Mouse (Mus musculus) hindbrain, embryonic 16.5 days (tissue): ENCODE measurements around the gene Nufip2. TPM values are rescaled to one million over a fixed set of nuclear protein-coding genes. Genes with fewer than 3 reads are reported as not detected.

Experiments
- ATAC-seq: fragments of 200-750 bp; cut with Nextera tagmentation; 2 replicates; pipeline ENCODE4 v1.8.0; 2017; ENCODE audit warnings: moderate TSS enrichment, moderate library complexity
- H3K27ac ChIP-seq: fragments of 300-500 bp; sonication (generic); 2 replicates; pipeline ENCODE4 v1.5.1; 2014; ENCODE audit warnings: low read depth, mild to moderate bottlenecking, control low read depth, low read length, moderate library complexity
- H3K27me3 ChIP-seq: fragments of 300-500 bp; sonication (generic); replicated peaks from 2 replicates; pipeline ENCODE4 v1.6.1; 2014; ENCODE audit warnings: low read length; ENCODE audit not compliant: control insufficient read depth, insufficient read depth
- H3K36me3 ChIP-seq: fragments of 300-500 bp; sonication (generic); 2 replicates; pipeline ENCODE4 v1.6.1; 2014; ENCODE audit warnings: mild to moderate bottlenecking, low read length, moderate library complexity, mixed read lengths; ENCODE audit not compliant: control insufficient read depth, insufficient read depth
- H3K4me1 ChIP-seq: fragments of 300-500 bp; sonication (generic); 2 replicates; pipeline ENCODE4 v1.6.1; 2014; ENCODE audit warnings: low read depth, low read length; ENCODE audit not compliant: control insufficient read depth, insufficient read depth
- H3K4me2 ChIP-seq: fragments of 300-500 bp; sonication (generic); 2 replicates; pipeline ENCODE4 v1.6.1; 2014; ENCODE audit warnings: mild to moderate bottlenecking, low read length, control low read depth, moderate library complexity
- H3K4me3 ChIP-seq: fragments of 300-500 bp; sonication (generic); 2 replicates; pipeline ENCODE4 v1.5.1; 2014; ENCODE audit warnings: mild to moderate bottlenecking, low read length, control low read depth, moderate library complexity
- H3K9ac ChIP-seq: fragments of 300-500 bp; sonication (generic); 2 replicates; pipeline ENCODE4 v1.6.1; 2014; ENCODE audit warnings: low read depth, mild to moderate bottlenecking, control low read depth, low read length, moderate library complexity
- H3K9me3 ChIP-seq: fragments of 300-500 bp; sonication (generic); 2 replicates; pipeline ENCODE4 v1.6.1; 2014; ENCODE audit warnings: mild to moderate bottlenecking, low read length, moderate library complexity; ENCODE audit not compliant: control insufficient read depth
- WGBS: fragments of 180-500 bp; shearing (Covaris S2); extraction: QIAGEN DNeasy Blood & Tissue Kit; methylation state at CpG from one replicate; pipeline ENCODE4 v1.1.7; 2014; 5-methylcytosine and 5-hydroxymethylcytosine counted together
- polyA plus RNA-seq: library from polyadenylated mRNA; unstranded; fragments of >200 nt; fragmentation: Nextera tagmentation; extraction: Ambion mirVana; gene quantifications from 2 replicates; pipeline ENCODE4 v1.2.1, GENCODE M21; 2015

Nufip2 gene
- polyA plus RNA-seq, 1 experiment from 2014 or later = 3.2 TPM

DNA sequence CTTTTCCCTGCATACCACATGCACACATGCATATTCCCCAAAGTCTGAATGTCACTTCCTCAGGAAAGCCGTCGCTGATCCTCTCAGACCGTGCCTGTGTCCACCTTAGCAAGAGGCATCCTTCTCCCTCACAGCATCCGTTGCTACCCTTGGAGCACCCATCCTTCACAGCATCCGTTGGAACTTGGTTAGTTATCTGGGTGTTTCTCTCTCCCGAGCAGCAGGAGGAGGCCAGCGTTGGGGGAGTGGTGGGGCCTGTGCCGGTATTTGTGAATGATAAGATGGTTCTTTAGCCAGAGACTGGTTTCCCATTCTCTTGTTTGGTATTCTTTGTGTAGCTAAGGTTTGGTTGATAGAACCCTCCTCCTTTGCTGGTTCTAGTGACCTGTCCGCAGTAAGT is 98.9 kb downstream of the Nufip2 start:
- Histone ChIP-seq H3K9ac (no peak overlapping the region), H3K9me3 (no peaks in the 10 kb centered on the region), H3K4me2 (no peak overlapping the region), H3K4me3 (no peak overlapping the region), H3K4me1 (peaks cover 28% of the 10 kb centered on the region), H3K27me3 (no peaks in the 10 kb centered on the region), H3K36me3 (no peaks in the 10 kb centered on the region), H3K27ac (no peak overlapping the region)
- 76% methylated on average over 9 of the region's 9 CpGs for WGBS
- ATAC-seq = no peak

DNA sequence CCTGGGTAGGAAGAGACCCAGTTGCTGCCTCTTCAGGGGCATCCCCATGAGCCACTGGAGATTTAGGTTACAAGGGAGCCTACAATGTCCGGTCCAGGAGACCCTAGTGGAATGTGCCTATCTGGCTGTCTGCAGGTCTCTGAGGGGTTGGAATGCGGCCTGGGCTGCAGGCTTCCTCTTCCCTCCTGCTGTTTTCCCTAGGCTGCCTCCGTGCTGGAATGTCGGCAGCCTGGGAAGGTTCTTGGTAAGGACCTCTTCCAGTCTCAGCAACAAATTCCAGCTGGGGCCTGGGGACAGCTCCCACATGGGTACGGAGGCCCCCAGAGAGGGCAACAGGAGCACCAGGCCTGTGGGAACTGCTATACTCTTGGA is 99.4 kb downstream of the Nufip2 start:
- peaks cover 33% of the 10 kb centered on the region for H3K4me1 ChIP-seq
- 22% methylated on average over 5 of the region's 5 CpGs for WGBS
- no peaks in the 10 kb centered on the region for H3K36me3 ChIP-seq
- H3K4me2 ChIP-seq = no peak overlapping the region
- no peak overlapping the region for H3K4me3 ChIP-seq
- no peaks in the 10 kb centered on the region for H3K27me3 ChIP-seq
- peak overlapping the region; percentile 13; the same call in 1 of the 2 replicates for H3K9ac ChIP-seq
- H3K9me3 ChIP-seq = no peaks in the 10 kb centered on the region
- ATAC-seq = no peak
- peak overlapping the region; percentile 40; the same call in 1 of the 2 replicates for H3K27ac ChIP-seq

DNA sequence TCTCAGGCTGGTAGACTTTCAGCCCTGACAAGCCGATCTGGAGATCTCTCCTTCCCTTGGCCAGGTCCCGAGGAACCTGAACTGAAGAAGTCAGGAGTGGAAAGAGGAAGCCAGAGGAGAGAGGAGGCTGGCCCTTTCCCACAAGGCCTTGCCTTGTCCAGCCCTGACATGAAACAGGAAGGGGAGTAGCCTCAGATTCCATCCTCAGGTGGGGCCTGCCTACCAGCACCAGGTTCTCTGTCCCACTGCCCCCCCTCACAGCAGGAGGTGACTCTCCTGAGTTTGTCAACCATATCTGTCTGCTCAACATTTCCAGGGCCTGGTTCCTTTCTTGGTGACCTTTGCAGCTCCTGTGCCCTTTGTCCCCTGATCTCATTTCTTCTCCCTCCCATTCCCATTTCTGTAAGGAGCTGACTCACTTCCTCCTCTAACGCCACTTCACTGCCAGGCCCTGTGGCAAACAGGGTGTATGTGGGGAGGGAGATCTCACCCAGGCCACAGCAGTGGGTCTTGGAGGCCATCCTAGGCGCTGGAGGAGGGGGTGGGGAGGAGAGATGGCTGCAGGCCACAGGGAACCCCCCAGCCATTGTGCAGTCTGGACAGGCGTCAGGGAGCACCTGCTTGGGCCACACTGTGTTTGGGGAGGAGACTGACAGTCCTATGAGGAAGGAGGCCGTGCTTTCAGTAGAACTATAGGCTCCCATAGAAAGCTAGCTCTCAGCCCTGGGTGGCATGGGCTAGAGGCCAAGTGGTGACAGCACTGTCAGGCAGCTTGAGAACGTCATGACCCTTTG is 100.0 kb downstream of the Nufip2 start:
- ATAC-seq = peak; percentile 54
- H3K9me3 ChIP-seq = no peaks in the 10 kb centered on the region
- peaks cover 39% of the 10 kb centered on the region for H3K4me1 ChIP-seq
- H3K27me3 ChIP-seq = no peaks in the 10 kb centered on the region
- no peak overlapping the region for H3K4me3 ChIP-seq
- H3K9ac ChIP-seq = peak overlapping the region; percentile 13; the same call in 1 of the 2 replicates
- peak overlapping the region; percentile 40 for H3K27ac ChIP-seq
- H3K36me3 ChIP-seq = no peaks in the 10 kb centered on the region
- 47% methylated on average over 7 of the region's 7 CpGs for WGBS
- H3K4me2 ChIP-seq = no peak overlapping the region

DNA sequence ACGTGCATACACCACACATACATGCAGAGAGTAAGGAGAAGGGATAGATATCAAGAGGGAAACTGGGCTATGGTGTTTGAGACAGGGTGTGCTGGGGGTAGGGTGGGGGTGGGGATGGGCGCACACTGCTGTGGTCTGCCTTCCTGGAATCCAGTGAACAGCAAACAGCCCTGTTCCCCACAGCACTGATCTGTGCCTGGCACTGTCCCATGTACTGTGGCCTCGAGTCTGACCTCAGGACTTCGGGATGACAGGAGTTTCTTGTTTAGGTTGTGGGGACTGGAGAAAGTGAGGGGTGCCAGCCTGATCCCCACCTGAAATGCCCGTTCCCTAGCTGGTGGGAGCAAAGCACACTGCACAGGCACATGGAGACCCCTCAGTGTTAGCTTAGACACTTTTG is 101.8 kb downstream of the Nufip2 start, which contains the start of gene Gm10277:
Gene Gm10277 (minus strand): TSS at position 41 of the 400 bp plus-strand sequence.
- ATAC-seq = no peak
- Histone ChIP-seq H3K9ac (no peak within 1 kb of the TSS), H3K27me3 (no peaks in the 10 kb centered on the region), H3K9me3 (no peaks in the 10 kb centered on the region), H3K4me2 (no peak within 1 kb of the TSS), H3K27ac (no peak within 1 kb of the TSS), H3K4me3 (no peak within 1 kb of the TSS), H3K36me3 (no peaks in the 10 kb centered on the region), H3K4me1 (peaks cover 56% of the 10 kb centered on the region)
- 89% methylated on average over 5 of the region's 5 CpGs for WGBS

DNA sequence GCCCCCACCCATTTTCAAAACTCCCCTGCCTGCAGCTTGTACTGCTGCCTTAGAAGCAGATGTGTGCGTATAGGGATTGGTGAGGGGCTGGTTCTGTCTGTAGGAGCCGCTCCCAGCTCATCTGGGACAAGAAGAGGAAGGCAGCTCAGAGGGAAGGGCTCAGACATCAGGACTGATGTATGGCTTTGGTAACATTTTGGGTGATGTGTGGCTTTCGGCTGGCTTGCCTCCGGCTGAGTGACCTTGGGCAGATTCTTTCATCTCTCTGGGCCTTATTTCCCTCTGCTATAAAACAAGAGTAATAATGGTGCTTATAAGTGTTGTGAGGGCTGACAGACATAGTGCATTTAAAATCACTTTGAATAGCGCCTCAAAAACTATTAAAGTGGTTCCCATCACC is 103.6 kb downstream of the Nufip2 start:
- H3K4me1 ChIP-seq = peaks cover 53% of the 10 kb centered on the region

DNA sequence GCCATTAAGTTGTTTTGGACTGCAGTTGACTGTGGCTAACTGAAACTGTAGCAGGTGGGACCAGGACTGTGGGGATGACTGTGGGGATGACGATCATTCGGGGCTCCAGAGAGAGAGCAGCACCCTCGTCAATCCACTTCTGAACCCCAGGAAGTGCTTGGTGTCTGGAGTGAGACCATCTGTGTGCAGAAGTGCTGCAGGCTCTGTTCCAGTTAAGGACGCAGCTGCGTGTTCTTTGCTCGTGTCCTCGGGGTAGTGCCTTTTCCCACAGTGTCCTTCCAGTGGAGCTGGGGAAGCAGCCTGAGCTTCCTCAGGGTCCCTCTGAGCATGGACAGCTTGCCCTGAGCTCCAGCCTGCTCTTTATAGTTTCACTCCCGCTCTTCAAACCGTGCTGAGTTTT is 104.3 kb downstream of the Nufip2 start:
- peaks cover 50% of the 10 kb centered on the region for H3K4me1 ChIP-seq
- no peak overlapping the region for H3K9ac ChIP-seq
- 30% methylated on average over 9 of the region's 9 CpGs for WGBS

More for the DNA sequence above, 103.6 kb downstream of the Nufip2 start:
- 86% methylated on average over 5 of the region's 5 CpGs for WGBS
- H3K9ac ChIP-seq = no peak overlapping the region
- H3K27me3 ChIP-seq = no peaks in the 10 kb centered on the region
- no peak for ATAC-seq
- no peak overlapping the region for H3K27ac ChIP-seq
- no peak overlapping the region for H3K4me2 ChIP-seq
- H3K36me3 ChIP-seq = no peaks in the 10 kb centered on the region
- no peaks in the 10 kb centered on the region for H3K9me3 ChIP-seq
- no peak overlapping the region for H3K4me3 ChIP-seq

DNA sequence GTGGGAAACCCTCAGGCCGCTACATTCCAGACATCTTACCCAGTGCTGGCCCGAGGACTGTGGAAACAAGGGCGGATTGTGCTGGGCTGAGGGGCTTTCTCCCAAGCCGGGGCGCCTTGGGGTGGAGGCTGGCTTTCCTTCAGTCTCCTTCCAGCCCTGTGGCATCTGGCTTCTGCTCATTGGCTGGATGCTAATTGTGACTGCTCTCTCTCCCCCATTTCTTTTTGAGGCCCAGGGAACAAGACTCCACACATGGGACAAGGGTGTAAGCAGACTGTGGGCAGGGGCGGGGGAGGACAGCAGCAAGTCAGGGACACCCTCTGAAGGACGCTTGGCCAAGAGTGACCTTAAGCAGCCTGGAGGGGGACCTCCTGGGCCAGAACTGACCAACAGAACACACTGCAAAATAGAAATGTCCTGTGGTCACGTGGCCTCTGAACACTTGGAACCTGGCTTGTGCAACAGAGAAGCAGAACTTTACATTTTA is 105.3 kb downstream of the Nufip2 start:
- H3K9me3 ChIP-seq = no peaks in the 10 kb centered on the region
- H3K4me2 ChIP-seq = no peak overlapping the region
- peak; percentile 53 for ATAC-seq
- H3K27ac ChIP-seq = peak overlapping the region; percentile 46
- H3K9ac ChIP-seq = peak overlapping the region; percentile 5; the same call in 1 of the 2 replicates
- no peaks in the 10 kb centered on the region for H3K27me3 ChIP-seq
- H3K36me3 ChIP-seq = no peaks in the 10 kb centered on the region
- WGBS = 32% methylated on average over 8 of the region's 8 CpGs
- H3K4me3 ChIP-seq = no peak overlapping the region
- peaks cover 40% of the 10 kb centered on the region for H3K4me1 ChIP-seq

More for the DNA sequence above, 104.3 kb downstream of the Nufip2 start:
- no peaks in the 10 kb centered on the region for H3K27me3 ChIP-seq
- H3K4me2 ChIP-seq = no peak overlapping the region
- no peaks in the 10 kb centered on the region for H3K36me3 ChIP-seq
- peak overlapping the region; percentile 9; the same call in 1 of the 2 replicates for H3K27ac ChIP-seq
- ATAC-seq = no peak
- H3K4me3 ChIP-seq = no peak overlapping the region
- no peaks in the 10 kb centered on the region for H3K9me3 ChIP-seq

Other genes starting within 250 kb of the Nufip2 start
- 1.3 and 1.9 TPM in 2 replicates for gene Coro6, start 223.7 kb upstream of the Nufip2 start, polyA plus RNA-seq
- gene Ankrd13b, start 196.5 kb upstream of the Nufip2 start, polyA plus RNA-seq = 23.3 and 30.4 TPM in 2 replicates
- 14.0 and 18.0 TPM in 2 replicates for gene Git1, start 192.6 kb upstream of the Nufip2 start, polyA plus RNA-seq
- gene Abhd15, start 171.0 kb upstream of the Nufip2 start, polyA plus RNA-seq = 2.2 and 2.9 TPM in 2 replicates
- gene Trp53i13, start 170.2 kb upstream of the Nufip2 start, polyA plus RNA-seq = 13.8 and 17.6 TPM in 2 replicates
- 0.12 and 0.19 TPM in 2 replicates for gene Gm10392, start 167.0 kb upstream of the Nufip2 start, polyA plus RNA-seq
- gene Taok1, start 78.3 kb upstream of the Nufip2 start, polyA plus RNA-seq = 18.7 and 19.6 TPM in 2 replicates
- 0.20 and 0.21 TPM in 2 replicates for gene Cryba1, start 39.1 kb downstream of the Nufip2 start, polyA plus RNA-seq
- 35.1 and 44.0 TPM in 2 replicates for gene Myo18a, start 77.1 kb downstream of the Nufip2 start, polyA plus RNA-seq
- gene Gm10277, start 101.6 kb downstream of the Nufip2 start, polyA plus RNA-seq = 1.6 and 1.7 TPM in 2 replicates
- 5.9 and 7.7 TPM in 2 replicates for gene Pipox, start 207.9 kb downstream of the Nufip2 start, polyA plus RNA-seq
- 132 and 156 TPM in 2 replicates for gene Sez6, start 244.6 kb downstream of the Nufip2 start, polyA plus RNA-seq